Mouse (Mus musculus): ENCODE results near the gene Efna5. TPM values are rescaled to one million over a fixed set of nuclear protein-coding genes. Genes with fewer than 3 reads are reported as not detected.

Efna5 gene
- polyA plus RNA-seq (2014; fragmentation: Nextera tagmentation; extraction: Ambion mirVana), result 56.6 and 63.1 TPM in 2 replicates

DNA sequence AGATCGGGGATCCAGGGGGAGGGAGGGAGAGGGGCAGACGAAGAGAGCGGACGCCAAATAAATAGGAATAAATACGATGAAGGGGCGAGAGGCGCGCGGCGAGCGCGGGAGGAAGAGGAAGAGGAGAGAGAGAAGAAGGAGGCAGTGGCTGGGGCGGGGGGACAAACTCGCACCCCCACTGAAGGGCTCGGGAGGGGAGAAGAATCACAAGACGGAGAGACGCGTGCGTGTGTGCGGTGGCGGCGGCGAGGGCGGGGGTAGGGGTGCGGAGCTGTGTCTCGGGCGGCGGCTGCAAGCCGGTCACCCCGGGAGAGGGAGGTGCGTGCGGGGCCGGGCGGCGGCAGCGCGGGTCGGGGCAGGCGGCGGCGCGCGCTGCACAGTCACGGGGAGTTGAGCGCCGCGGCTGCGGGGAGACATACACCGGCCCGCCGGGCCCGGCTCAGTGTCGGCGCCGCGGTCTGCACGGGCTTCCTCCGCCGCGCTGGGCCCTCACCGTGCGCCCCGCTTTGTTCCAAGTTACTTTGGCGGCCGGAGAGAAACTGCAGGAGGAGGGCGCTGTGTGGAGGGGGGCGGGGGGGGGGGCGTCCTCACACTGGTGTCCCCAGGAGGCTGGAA is at the start of gene Efna5:
Gene Efna5, minus strand, starts transcription at position 142 of the 615 bp plus-strand sequence.
- Histone ChIP-seq H3K9me3 (ENCODE audit: control insufficient read depth, low read length) (no peaks in the 10 kb centered on the region), H3K9ac (ENCODE audit: low read depth, low read length) (peak within 1 kb of the TSS; percentile 94), H3K27me3 (replicated peaks; ENCODE audit: control insufficient read depth, insufficient read depth, low read length) (no peaks in the 10 kb centered on the region; the same call in 1 of the 2 replicates), H3K4me2 (ENCODE audit: low read depth, low read length) (peak within 1 kb of the TSS; percentile 99), H3K36me3 (ENCODE audit: control insufficient read depth, insufficient read depth, low read length) (no peaks in the 10 kb centered on the region), H3K4me3 (ENCODE audit: low read depth, low read length) (peak within 1 kb of the TSS; percentile 93), H3K4me1 (ENCODE audit: control insufficient read depth, insufficient read depth, low read length) (peaks cover 4% of the 10 kb centered on the region), H3K27ac (replicated peaks; ENCODE audit: low read depth, low read length) (peak within 1 kb of the TSS; percentile 97)
- ATAC-seq (ENCODE audit: low read depth) (peak; percentile 12), DNase-seq (ENCODE audit: low spot score) (peak; percentile 64)
- WGBS, result 0% methylated on average over 12 of the region's 68 CpGs

DNA sequence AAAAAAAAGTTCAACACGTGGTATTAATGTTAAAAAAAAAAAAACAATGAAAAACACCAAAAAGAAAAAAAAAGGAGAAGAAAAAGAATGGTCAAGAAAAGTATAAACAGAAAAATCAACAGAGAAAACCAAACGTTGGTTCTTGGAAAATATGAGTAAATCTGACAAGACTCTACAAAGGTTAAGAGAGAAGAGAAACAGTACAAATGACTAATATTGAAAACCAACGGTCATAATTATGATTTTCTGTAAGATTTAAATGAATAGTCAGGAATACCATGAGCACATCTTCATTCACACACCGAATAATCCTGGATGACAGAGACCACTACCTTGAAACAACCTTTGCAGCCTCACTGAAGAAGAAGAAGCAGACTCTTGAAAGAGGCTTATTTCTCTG is 34.2 kb upstream of the Efna5 start:
- Histone ChIP-seq H3K27ac (replicated peaks; ENCODE audit: low read depth, low read length) (no peak overlapping the region), H3K9ac (ENCODE audit: low read depth, low read length) (no peak overlapping the region), H3K27me3 (replicated peaks; ENCODE audit: control insufficient read depth, insufficient read depth, low read length) (no peaks in the 10 kb centered on the region), H3K4me1 (ENCODE audit: control insufficient read depth, insufficient read depth, low read length) (no peaks in the 10 kb centered on the region), H3K36me3 (ENCODE audit: control insufficient read depth, insufficient read depth, low read length) (no peaks in the 10 kb centered on the region), H3K4me2 (ENCODE audit: low read depth, low read length) (no peak overlapping the region), H3K4me3 (ENCODE audit: low read depth, low read length) (no peak overlapping the region), H3K9me3 (ENCODE audit: control insufficient read depth, low read length) (no peaks in the 10 kb centered on the region)
- WGBS, result 76% methylated on average over 4 of the region's 4 CpGs
- DNase-seq (ENCODE audit: low spot score) (no peak), ATAC-seq (ENCODE audit: low read depth) (no peak)

- H3K4me2 ChIP-seq (ENCODE audit: low read depth, low read length), result 0 out of 2 replicates have a peak overlapping the region, but pooled peaks have one; percentile 11
- ATAC-seq (ENCODE audit: low read depth) (no peak), DNase-seq (ENCODE audit: low spot score) (no peak)
Observed at GRCm38 (mm10) chr17:62905692-62906445, 24.8 kb upstream of the Efna5 start.

GRCm38 (mm10) chr17:62899066-62899465 is 17.9 kb upstream of the Efna5 start:
- 0 out of 2 replicates have a peak, but pooled peaks cover 3% of the 10 kb centered on the region for H3K27me3 ChIP-seq (replicated peaks; ENCODE audit: control insufficient read depth, insufficient read depth, low read length)
- H3K9ac ChIP-seq (ENCODE audit: low read depth, low read length), result no peak overlapping the region
- DNase-seq (ENCODE audit: low spot score), result no peak
- 57% methylated on average over 6 of the region's 6 CpGs for WGBS
- H3K4me3 ChIP-seq (ENCODE audit: low read depth, low read length), result no peak overlapping the region
- no peaks in the 10 kb centered on the region for H3K36me3 ChIP-seq (ENCODE audit: control insufficient read depth, insufficient read depth, low read length)
- H3K4me1 ChIP-seq (ENCODE audit: control insufficient read depth, insufficient read depth, low read length), result peaks cover 5% of the 10 kb centered on the region; the same call in 1 of the 2 replicates
- H3K27ac ChIP-seq (replicated peaks; ENCODE audit: low read depth, low read length), result no peak overlapping the region
- no peaks in the 10 kb centered on the region for H3K9me3 ChIP-seq (ENCODE audit: control insufficient read depth, low read length)
- no peak for ATAC-seq (ENCODE audit: low read depth)
- no peak overlapping the region for H3K4me2 ChIP-seq (ENCODE audit: low read depth, low read length)

More at GRCm38 (mm10) chr17:62905692-62906445, 24.8 kb upstream of the Efna5 start:
- Histone ChIP-seq H3K27me3 (replicated peaks; ENCODE audit: control insufficient read depth, insufficient read depth, low read length) (0 out of 2 replicates have a peak, but pooled peaks cover 3% of the 10 kb centered on the region), H3K36me3 (ENCODE audit: control insufficient read depth, insufficient read depth, low read length) (no peaks in the 10 kb centered on the region), H3K4me3 (ENCODE audit: low read depth, low read length) (no peak overlapping the region), H3K4me1 (ENCODE audit: control insufficient read depth, insufficient read depth, low read length) (0 out of 2 replicates have a peak, but pooled peaks cover 2% of the 10 kb centered on the region), H3K9ac (ENCODE audit: low read depth, low read length) (no peak overlapping the region), H3K9me3 (ENCODE audit: control insufficient read depth, low read length) (no peaks in the 10 kb centered on the region), H3K27ac (replicated peaks; ENCODE audit: low read depth, low read length) (no peak overlapping the region)
- 44% methylated on average over 16 of the region's 16 CpGs for WGBS

DNA sequence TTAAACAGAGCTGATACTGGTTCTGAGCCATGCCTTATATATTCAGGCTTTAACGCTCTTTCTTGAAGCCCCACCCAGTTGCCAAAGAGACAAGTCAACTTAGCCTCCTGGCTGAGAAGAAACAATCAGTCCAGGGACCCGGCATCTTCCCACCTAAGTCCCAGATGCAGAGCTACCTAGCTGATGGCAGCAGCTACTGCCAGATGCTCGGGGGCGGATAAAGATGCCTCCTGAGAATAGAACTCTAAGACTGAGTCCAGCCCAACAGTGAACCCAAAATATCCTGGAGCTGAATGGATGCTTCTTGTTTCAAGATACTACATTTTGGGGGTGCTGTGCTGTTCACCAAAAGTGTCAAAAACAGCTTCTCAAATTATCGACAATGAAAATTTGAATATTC is 8.9 kb upstream of the Efna5 start:
- ATAC-seq (ENCODE audit: low read depth) (no peak), DNase-seq (ENCODE audit: low spot score) (no peak)
- Histone ChIP-seq H3K27ac (replicated peaks; ENCODE audit: low read depth, low read length) (no peak overlapping the region), H3K9me3 (ENCODE audit: control insufficient read depth, low read length) (no peaks in the 10 kb centered on the region), H3K4me1 (ENCODE audit: control insufficient read depth, insufficient read depth, low read length) (no peaks in the 10 kb centered on the region), H3K4me3 (ENCODE audit: low read depth, low read length) (no peak overlapping the region), H3K36me3 (ENCODE audit: control insufficient read depth, insufficient read depth, low read length) (no peaks in the 10 kb centered on the region), H3K9ac (ENCODE audit: low read depth, low read length) (no peak overlapping the region), H3K27me3 (replicated peaks; ENCODE audit: control insufficient read depth, insufficient read depth, low read length) (no peaks in the 10 kb centered on the region), H3K4me2 (ENCODE audit: low read depth, low read length) (no peak overlapping the region)
- 88% methylated on average over 5 of the region's 5 CpGs for WGBS

DNA sequence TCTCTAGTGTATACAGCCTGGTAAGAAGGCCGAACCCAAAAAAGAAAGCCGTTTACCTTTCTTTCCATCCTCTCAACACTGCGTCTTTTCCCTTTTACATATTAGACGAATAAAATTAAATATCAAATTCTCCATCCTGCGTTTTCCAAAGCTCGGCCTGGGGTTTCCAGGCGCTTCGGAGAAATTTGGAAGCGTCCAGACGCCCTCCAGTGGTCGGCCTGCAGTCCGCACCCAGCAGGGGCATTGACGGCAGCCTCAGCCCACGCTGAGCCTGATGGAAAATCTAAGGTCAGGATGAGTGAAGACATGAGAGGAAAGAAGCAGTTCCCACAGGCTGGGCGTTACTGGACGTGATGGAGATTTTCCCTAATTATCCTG is 3.0 kb upstream of the Efna5 start:
- Histone ChIP-seq H3K27me3 (replicated peaks; ENCODE audit: control insufficient read depth, insufficient read depth, low read length) (no peaks in the 10 kb centered on the region; the same call in 1 of the 2 replicates), H3K4me3 (ENCODE audit: low read depth, low read length) (peak overlapping the region; percentile 93), H3K27ac (replicated peaks; ENCODE audit: low read depth, low read length) (peak overlapping the region; percentile 86), H3K9me3 (ENCODE audit: control insufficient read depth, low read length) (no peaks in the 10 kb centered on the region), H3K4me2 (ENCODE audit: low read depth, low read length) (peak overlapping the region; percentile 99), H3K4me1 (ENCODE audit: control insufficient read depth, insufficient read depth, low read length) (peaks cover 2% of the 10 kb centered on the region), H3K36me3 (ENCODE audit: control insufficient read depth, insufficient read depth, low read length) (no peaks in the 10 kb centered on the region), H3K9ac (ENCODE audit: low read depth, low read length) (peak overlapping the region; percentile 94)
- WGBS, result under 1% methylated on average over 16 of the region's 16 CpGs
- DNase-seq (ENCODE audit: low spot score) (peak; percentile 91), ATAC-seq (ENCODE audit: low read depth) (no peak)

DNA sequence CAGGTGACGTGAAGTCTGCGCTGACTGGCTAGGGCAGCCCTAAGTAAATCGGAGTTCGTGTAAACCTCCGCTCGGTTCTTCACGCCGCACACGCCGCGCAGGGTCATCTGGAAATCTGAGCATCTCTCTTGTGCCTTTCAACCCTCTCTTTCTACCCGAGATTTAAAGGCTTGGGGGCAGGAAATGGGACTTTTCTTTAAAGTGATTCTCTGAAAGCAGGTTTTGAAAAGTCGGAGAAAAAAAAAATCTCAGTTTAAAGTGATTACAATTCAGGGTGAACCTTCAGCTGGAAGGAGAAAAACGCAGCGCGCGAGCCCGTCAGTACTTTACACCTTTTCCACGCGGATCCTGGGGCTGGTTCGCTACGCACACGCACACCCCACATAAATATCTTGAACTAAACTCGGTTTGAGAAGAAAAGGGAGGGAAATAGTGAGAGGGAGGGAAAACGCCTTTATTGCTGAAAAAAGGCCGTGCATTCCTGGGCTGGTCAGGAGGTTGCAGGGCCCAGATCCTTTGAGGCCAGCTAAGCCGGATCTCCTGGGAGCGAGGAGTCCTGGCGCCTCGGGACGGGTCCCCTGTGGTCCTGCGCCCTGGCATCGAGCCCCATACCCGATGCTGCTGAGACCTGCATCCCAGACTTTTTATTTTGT is 2.5 kb upstream of the Efna5 start:
- Histone ChIP-seq H3K27ac (replicated peaks; ENCODE audit: low read depth, low read length) (peak overlapping the region; percentile 86), H3K9me3 (ENCODE audit: control insufficient read depth, low read length) (no peaks in the 10 kb centered on the region), H3K27me3 (replicated peaks; ENCODE audit: control insufficient read depth, insufficient read depth, low read length) (no peaks in the 10 kb centered on the region; the same call in 1 of the 2 replicates), H3K4me1 (ENCODE audit: control insufficient read depth, insufficient read depth, low read length) (peaks cover 4% of the 10 kb centered on the region), H3K4me3 (ENCODE audit: low read depth, low read length) (peak overlapping the region; percentile 93), H3K9ac (ENCODE audit: low read depth, low read length) (peak overlapping the region; percentile 94), H3K4me2 (ENCODE audit: low read depth, low read length) (peak overlapping the region; percentile 99), H3K36me3 (ENCODE audit: control insufficient read depth, insufficient read depth, low read length) (no peaks in the 10 kb centered on the region)
- under 1% methylated on average over 34 of the region's 34 CpGs for WGBS
- DNase-seq (ENCODE audit: low spot score), result no peak
- no peak; the same call in 1 of the 2 replicates for ATAC-seq (ENCODE audit: low read depth)

GRCm38 (mm10) chr17:62882726-62883475 is 1.8 kb upstream of the Efna5 start:
- Histone ChIP-seq H3K4me3 (ENCODE audit: low read depth, low read length) (peak overlapping the region; percentile 93), H3K36me3 (ENCODE audit: control insufficient read depth, insufficient read depth, low read length) (no peaks in the 10 kb centered on the region), H3K9me3 (ENCODE audit: control insufficient read depth, low read length) (no peaks in the 10 kb centered on the region), H3K4me1 (ENCODE audit: control insufficient read depth, insufficient read depth, low read length) (peaks cover 4% of the 10 kb centered on the region), H3K27me3 (replicated peaks; ENCODE audit: control insufficient read depth, insufficient read depth, low read length) (no peaks in the 10 kb centered on the region; the same call in 1 of the 2 replicates), H3K4me2 (ENCODE audit: low read depth, low read length) (peak overlapping the region; percentile 99), H3K27ac (replicated peaks; ENCODE audit: low read depth, low read length) (peak overlapping the region; percentile 97), H3K9ac (ENCODE audit: low read depth, low read length) (peak overlapping the region; percentile 94)
- peak; percentile 89 for ATAC-seq (ENCODE audit: low read depth)
- DNase-seq (ENCODE audit: low spot score), result peak; percentile 99
- under 1% methylated on average over 26 of the region's 53 CpGs for WGBS

Data from embryonic facial prominence, embryonic 14.5 days (tissue).